Mouse (Mus musculus): ENCODE results near the gene Ptcd1. TPM values are rescaled to one million over a fixed set of nuclear protein-coding genes. Genes with fewer than 3 reads are reported as not detected.
"Not testable (repeated sequence)": the region's sequence is repeated elsewhere in the genome, so short reads cannot be mapped to it uniquely, and the experiment has no call there.

Gene Ptcd1
- polyA plus RNA-seq, 1 experiment from 2014 or later: 21.6 TPM

DNA sequence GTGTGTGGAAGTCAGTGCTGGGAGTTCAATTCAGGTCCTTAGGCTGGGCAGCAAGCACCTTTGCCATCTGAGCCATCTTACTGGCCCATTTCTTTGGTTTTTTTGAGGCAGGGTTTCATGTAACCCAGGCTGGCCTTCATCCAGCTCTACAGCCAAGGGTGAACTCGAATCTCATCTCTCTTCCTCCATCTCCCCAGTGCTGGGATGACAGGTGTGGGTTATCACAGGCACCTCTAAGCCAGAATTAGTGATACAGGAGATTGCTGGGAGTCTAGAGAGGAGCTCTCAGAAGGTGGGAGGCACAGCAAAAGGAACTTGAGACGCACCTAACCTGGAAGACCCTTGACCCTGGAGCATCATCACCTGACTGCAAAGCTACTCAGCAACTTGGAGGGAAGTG lies 53.5 kb downstream of the Ptcd1 start:
- Histone ChIP-seq H3K27ac (no peak overlapping the region), H3K4me3 (peak overlapping the region; percentile 55), H3K36me3 (peaks cover 25% of the 10 kb centered on the region), H3K27me3 (peaks cover 6% of the 10 kb centered on the region; the same call in 1 of the 2 replicates), H3K4me1 (0 out of 2 replicates have a peak, but pooled peaks cover 11% of the 10 kb centered on the region), H3K9ac (no peak overlapping the region), H3K4me2 (replicated peaks) (peak overlapping the region; percentile 81), H3K9me3 (no peaks in the 10 kb centered on the region)
- WGBS: 44% methylated on average over 2 of the region's 2 CpGs
- no peak for ATAC-seq (ENCODE audit: insufficient number of reproducible peaks, insufficient read depth, low FRiP score, low TSS enrichment)

GRCm38 (mm10) chr5:145112566-145112965 lies 54.3 kb downstream of the Ptcd1 start:
- Histone ChIP-seq H3K9ac (no peak overlapping the region), H3K27me3 (peaks cover 6% of the 10 kb centered on the region; the same call in 1 of the 2 replicates), H3K27ac (no peak overlapping the region), H3K4me2 (replicated peaks) (no peak overlapping the region), H3K4me3 (no peak overlapping the region), H3K9me3 (no peaks in the 10 kb centered on the region), H3K4me1 (0 out of 2 replicates have a peak, but pooled peaks cover 11% of the 10 kb centered on the region), H3K36me3 (peaks cover 34% of the 10 kb centered on the region)
- no peak for ATAC-seq (ENCODE audit: insufficient number of reproducible peaks, insufficient read depth, low FRiP score, low TSS enrichment)
- 77% methylated on average over 8 of the region's 8 CpGs for WGBS

- WGBS: 81% methylated on average over 6 of the region's 6 CpGs
- no peak overlapping the region for H3K27ac ChIP-seq
- peaks cover 6% of the 10 kb centered on the region; the same call in 1 of the 2 replicates for H3K27me3 ChIP-seq
- H3K9ac ChIP-seq: no peak overlapping the region
- H3K36me3 ChIP-seq: peaks cover 55% of the 10 kb centered on the region
- H3K4me2 ChIP-seq (replicated peaks): no peak overlapping the region
- H3K9me3 ChIP-seq: no peaks in the 10 kb centered on the region
- ATAC-seq (ENCODE audit: insufficient number of reproducible peaks, insufficient read depth, low FRiP score, low TSS enrichment): no peak
- H3K4me1 ChIP-seq: 0 out of 2 replicates have a peak, but pooled peaks cover 11% of the 10 kb centered on the region
- no peak overlapping the region for H3K4me3 ChIP-seq
Measured at GRCm38 (mm10) chr5:145110401-145110800, 56.5 kb downstream of the Ptcd1 start.

DNA sequence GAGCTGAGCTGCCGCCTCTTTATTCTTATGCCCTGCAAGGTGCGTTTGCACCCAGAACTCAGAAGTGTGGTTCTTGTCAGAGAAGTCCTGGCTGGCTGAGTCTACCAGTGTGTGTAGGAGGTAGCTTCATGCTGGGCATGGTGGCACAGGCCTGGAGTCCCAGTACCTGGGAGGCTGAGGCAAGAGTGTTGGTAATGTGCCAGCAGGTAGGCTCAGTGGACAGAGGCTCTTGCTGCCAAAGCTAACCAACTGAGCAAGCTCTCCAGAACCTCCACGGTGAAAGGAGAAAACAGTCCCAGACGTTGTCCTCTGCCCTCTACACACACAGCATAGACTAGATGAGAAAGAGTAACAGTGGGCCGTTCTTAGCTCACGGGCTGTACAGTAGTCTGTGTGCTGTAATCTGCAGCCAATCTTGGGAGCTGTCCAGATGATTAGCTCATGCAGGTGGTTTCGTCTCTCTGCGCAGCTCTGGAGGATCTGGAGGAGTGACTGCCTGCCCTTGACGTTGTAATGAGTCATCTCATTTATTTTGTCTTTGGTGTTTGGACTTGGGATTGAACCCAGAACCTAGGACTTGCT lies 61.1 kb downstream of the Ptcd1 start:
- 93% methylated on average over 9 of the region's 9 CpGs for WGBS
- Histone ChIP-seq H3K27ac (no peak overlapping the region), H3K9ac (no peak overlapping the region), H3K4me2 (replicated peaks) (no peak overlapping the region), H3K4me3 (no peak overlapping the region), H3K9me3 (no peaks in the 10 kb centered on the region), H3K4me1 (no peaks in the 10 kb centered on the region), H3K36me3 (peaks cover 96% of the 10 kb centered on the region), H3K27me3 (no peaks in the 10 kb centered on the region)
- ATAC-seq (ENCODE audit: insufficient number of reproducible peaks, insufficient read depth, low FRiP score, low TSS enrichment): no peak

DNA sequence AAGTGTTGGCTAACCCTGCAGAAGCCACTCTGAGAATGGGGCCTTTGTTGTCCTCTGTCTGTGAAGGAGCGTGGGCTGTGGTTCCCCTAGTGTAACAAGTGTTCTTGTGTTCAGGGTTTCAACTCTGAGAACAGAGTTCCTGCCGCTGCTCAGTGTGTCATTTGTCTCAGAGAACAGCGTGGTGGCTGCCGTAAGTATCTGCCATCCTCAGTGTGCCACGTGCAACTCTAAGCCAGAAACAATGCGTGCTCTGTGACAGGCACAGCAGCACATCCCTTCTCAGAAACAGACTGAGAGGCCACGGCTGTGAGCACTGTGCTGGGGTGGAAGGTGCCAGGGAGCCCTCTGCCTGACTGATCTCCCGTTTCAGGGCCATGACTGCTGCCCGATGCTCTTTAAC lies 62.6 kb downstream of the Ptcd1 start:
- Histone ChIP-seq H3K36me3 (peaks cover 96% of the 10 kb centered on the region), H3K27me3 (no peaks in the 10 kb centered on the region), H3K9ac (no peak overlapping the region), H3K4me3 (no peak overlapping the region), H3K4me2 (replicated peaks) (no peak overlapping the region), H3K9me3 (no peaks in the 10 kb centered on the region), H3K27ac (no peak overlapping the region), H3K4me1 (no peaks in the 10 kb centered on the region)
- ATAC-seq (ENCODE audit: insufficient number of reproducible peaks, insufficient read depth, low FRiP score, low TSS enrichment): no peak
- WGBS: 46% methylated on average over 9 of the region's 9 CpGs

GRCm38 (mm10) chr5:145102706-145103105 lies 64.2 kb downstream of the Ptcd1 start:
- H3K9me3 ChIP-seq: no peaks in the 10 kb centered on the region
- ATAC-seq (ENCODE audit: insufficient number of reproducible peaks, insufficient read depth, low FRiP score, low TSS enrichment): no peak
- no peak overlapping the region for H3K27ac ChIP-seq
- H3K36me3 ChIP-seq: peaks cover 97% of the 10 kb centered on the region
- 90% methylated on average over 4 of the region's 4 CpGs for WGBS
- H3K27me3 ChIP-seq: no peaks in the 10 kb centered on the region
- no peak overlapping the region for H3K4me3 ChIP-seq
- no peak overlapping the region for H3K4me2 ChIP-seq (replicated peaks)
- H3K4me1 ChIP-seq: no peaks in the 10 kb centered on the region
- H3K9ac ChIP-seq: no peak overlapping the region

DNA sequence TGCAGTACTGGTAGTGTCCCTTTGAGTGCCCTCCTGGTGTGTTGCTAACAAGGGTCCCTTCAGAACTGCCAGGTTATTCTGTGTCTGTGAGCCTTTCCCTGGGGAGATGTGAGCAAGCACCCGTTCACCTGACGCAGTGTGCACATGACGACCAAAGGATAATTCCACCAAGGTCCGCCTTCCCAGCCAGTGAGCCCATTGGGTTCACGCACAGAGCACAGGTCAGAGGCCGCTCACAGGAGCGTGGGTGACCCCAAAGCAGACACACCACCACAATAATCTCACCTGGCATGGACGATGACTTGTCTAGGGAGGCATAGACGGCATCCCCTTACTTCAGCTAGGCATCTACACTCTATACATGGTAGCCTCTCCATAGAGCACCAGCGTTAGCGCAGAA lies 65.5 kb downstream of the Ptcd1 start:
- not testable (repeated sequence) for H3K27ac ChIP-seq; ATAC-seq (ENCODE audit: insufficient number of reproducible peaks, insufficient read depth, low FRiP score, low TSS enrichment); H3K9ac ChIP-seq; H3K4me3 ChIP-seq; H3K4me1 ChIP-seq; H3K4me2 ChIP-seq (replicated peaks); H3K9me3 ChIP-seq; H3K27me3 ChIP-seq
- WGBS: over 99% methylated on average over 11 of the region's 11 CpGs
- H3K36me3 ChIP-seq: peaks cover 97% of the 10 kb centered on the region

GRCm38 (mm10) chr5:145100960-145101359 lies 65.9 kb downstream of the Ptcd1 start:
- no peak for ATAC-seq (ENCODE audit: insufficient number of reproducible peaks, insufficient read depth, low FRiP score, low TSS enrichment)
- WGBS: 94% methylated on average over 9 of the region's 9 CpGs
- H3K4me3 ChIP-seq: no peak overlapping the region
- no peak overlapping the region for H3K27ac ChIP-seq
- no peaks in the 10 kb centered on the region for H3K27me3 ChIP-seq
- no peak overlapping the region for H3K9ac ChIP-seq
- no peaks in the 10 kb centered on the region for H3K9me3 ChIP-seq
- no peaks in the 10 kb centered on the region for H3K4me1 ChIP-seq
- peaks cover 97% of the 10 kb centered on the region for H3K36me3 ChIP-seq
- no peak overlapping the region for H3K4me2 ChIP-seq (replicated peaks)

- Histone ChIP-seq H3K4me3 (no peak overlapping the region), H3K27me3 (no peaks in the 10 kb centered on the region), H3K4me1 (no peaks in the 10 kb centered on the region), H3K4me2 (replicated peaks) (no peak overlapping the region), H3K9me3 (no peaks in the 10 kb centered on the region), H3K27ac (no peak overlapping the region), H3K36me3 (peaks cover 90% of the 10 kb centered on the region), H3K9ac (no peak overlapping the region)
- no peak for ATAC-seq (ENCODE audit: insufficient number of reproducible peaks, insufficient read depth, low FRiP score, low TSS enrichment)
- WGBS: 93% methylated on average over 10 of the region's 10 CpGs
Measured at GRCm38 (mm10) chr5:145098340-145098821, 68.5 kb downstream of the Ptcd1 start.

Other genes starting within 250 kb of the Ptcd1 start
- 24.9 and 26.6 TPM in 2 replicates for gene Smurf1, start 201.3 kb downstream of the Ptcd1 start, polyA plus RNA-seq (2016; fragmentation: Nextera tagmentation; extraction: Ambion mirVana)
- gene Gm4871, start 134.4 kb downstream of the Ptcd1 start, polyA plus RNA-seq (2016; fragmentation: Nextera tagmentation; extraction: Ambion mirVana): not detected in 2 replicates
- not detected in 2 replicates for gene 1700018F24Rik, start 124.1 kb downstream of the Ptcd1 start, polyA plus RNA-seq (2016; fragmentation: Nextera tagmentation; extraction: Ambion mirVana)
- 158 and 159 TPM in 2 replicates for gene Arpc1a, start 83.3 kb downstream of the Ptcd1 start, polyA plus RNA-seq (2016; fragmentation: Nextera tagmentation; extraction: Ambion mirVana)
- gene Kpna7, start 83.1 kb downstream of the Ptcd1 start, polyA plus RNA-seq (2016; fragmentation: Nextera tagmentation; extraction: Ambion mirVana): not detected in 2 replicates
- gene Arpc1b, start 52.9 kb downstream of the Ptcd1 start, polyA plus RNA-seq (2016; fragmentation: Nextera tagmentation; extraction: Ambion mirVana): 132 and 134 TPM in 2 replicates
- gene Pdap1, start 26.9 kb downstream of the Ptcd1 start, polyA plus RNA-seq (2016; fragmentation: Nextera tagmentation; extraction: Ambion mirVana): 129 and 130 TPM in 2 replicates
- gene Bud31, start 26.7 kb downstream of the Ptcd1 start, polyA plus RNA-seq (2016; fragmentation: Nextera tagmentation; extraction: Ambion mirVana): 218 and 235 TPM in 2 replicates
- 62.8 and 65.2 TPM in 2 replicates for gene Cpsf4, start 105 bp upstream of the Ptcd1 start, polyA plus RNA-seq (2016; fragmentation: Nextera tagmentation; extraction: Ambion mirVana)
- 539 and 600 TPM in 2 replicates for gene Atp5j2, start 25.0 kb upstream of the Ptcd1 start, polyA plus RNA-seq (2016; fragmentation: Nextera tagmentation; extraction: Ambion mirVana)
- 9.4 and 9.5 TPM in 2 replicates for gene Zkscan14, start 34.8 kb upstream of the Ptcd1 start, polyA plus RNA-seq (2016; fragmentation: Nextera tagmentation; extraction: Ambion mirVana)
- 19.5 and 20.3 TPM in 2 replicates for gene Zkscan5, start 37.5 kb upstream of the Ptcd1 start, polyA plus RNA-seq (2016; fragmentation: Nextera tagmentation; extraction: Ambion mirVana)
- 36.6 and 39.6 TPM in 2 replicates for gene Zfp655, start 64.6 kb upstream of the Ptcd1 start, polyA plus RNA-seq (2016; fragmentation: Nextera tagmentation; extraction: Ambion mirVana)
- 0.75 and 0.88 TPM in 2 replicates for gene Zscan25, start 113.4 kb upstream of the Ptcd1 start, polyA plus RNA-seq (2016; fragmentation: Nextera tagmentation; extraction: Ambion mirVana)
- not detected in 2 replicates for gene Cyp3a57, start 178.2 kb upstream of the Ptcd1 start, polyA plus RNA-seq (2016; fragmentation: Nextera tagmentation; extraction: Ambion mirVana)